Mouse (Mus musculus) intestine, embryonic 16.5 days (tissue): ENCODE results near the gene Gria1. TPM values are rescaled to one million over a fixed set of nuclear protein-coding genes. Genes with fewer than 3 reads are reported as not detected.

Source experiments
- ATAC-seq: fragments of 200-750 bp; cut with Nextera tagmentation; 2 replicates; pipeline ENCODE4 v1.8.0; 2017; ENCODE audit warnings: moderate TSS enrichment, moderate library complexity
- H3K27ac ChIP-seq: fragments of 300-500 bp; sonication (generic); 2 replicates; pipeline ENCODE4 v1.5.1; 2014; ENCODE audit warnings: mild to moderate bottlenecking, low read length
- H3K27me3 ChIP-seq: fragments of 300-500 bp; sonication (generic); replicated peaks from 2 replicates; pipeline ENCODE4 v1.6.1; 2014; ENCODE audit warnings: low read length, control low read depth, mixed read lengths; ENCODE audit not compliant: control insufficient read depth, insufficient read depth
- H3K36me3 ChIP-seq: fragments of 300-500 bp; sonication (generic); 2 replicates; pipeline ENCODE4 v1.6.1; 2014; ENCODE audit warnings: low read length, control low read depth; ENCODE audit not compliant: control insufficient read depth, insufficient read depth
- H3K4me1 ChIP-seq: fragments of 300-500 bp; sonication (generic); 2 replicates; pipeline ENCODE4 v1.6.1; 2014; ENCODE audit warnings: low read length, control low read depth, mixed read lengths; ENCODE audit not compliant: control insufficient read depth, insufficient read depth
- H3K4me2 ChIP-seq: fragments of 300-500 bp; sonication (generic); 2 replicates; pipeline ENCODE4 v1.6.1; 2014; ENCODE audit warnings: low read depth, low read length, control low read depth
- H3K4me3 ChIP-seq: fragments of 300-500 bp; sonication (generic); 2 replicates; pipeline ENCODE4 v1.5.1; 2014; ENCODE audit warnings: mild to moderate bottlenecking, low read length
- H3K9ac ChIP-seq: fragments of 300-500 bp; sonication (generic); 2 replicates; pipeline ENCODE4 v1.6.1; 2014; ENCODE audit warnings: low read depth, low read length
- H3K9me3 ChIP-seq: fragments of 300-500 bp; sonication (generic); 2 replicates; pipeline ENCODE4 v1.6.1; 2016; ENCODE audit warnings: low read length, control low read depth; ENCODE audit not compliant: control insufficient read depth
- WGBS: fragments of 180-500 bp; shearing (Covaris S2); extraction: QIAGEN DNeasy Blood & Tissue Kit; methylation state at CpG from one replicate; pipeline ENCODE4 v1.1.7; 2014; 5-methylcytosine and 5-hydroxymethylcytosine counted together
- polyA plus RNA-seq: library from polyadenylated mRNA; unstranded; fragments of >200 nt; fragmentation: Nextera tagmentation; extraction: Ambion mirVana; gene quantifications from 2 replicates; pipeline ENCODE4 v1.2.1, GENCODE M21; 2015

Gene Gria1
- polyA plus RNA-seq, 1 experiment from 2014 or later, result 0.94 TPM

DNA sequence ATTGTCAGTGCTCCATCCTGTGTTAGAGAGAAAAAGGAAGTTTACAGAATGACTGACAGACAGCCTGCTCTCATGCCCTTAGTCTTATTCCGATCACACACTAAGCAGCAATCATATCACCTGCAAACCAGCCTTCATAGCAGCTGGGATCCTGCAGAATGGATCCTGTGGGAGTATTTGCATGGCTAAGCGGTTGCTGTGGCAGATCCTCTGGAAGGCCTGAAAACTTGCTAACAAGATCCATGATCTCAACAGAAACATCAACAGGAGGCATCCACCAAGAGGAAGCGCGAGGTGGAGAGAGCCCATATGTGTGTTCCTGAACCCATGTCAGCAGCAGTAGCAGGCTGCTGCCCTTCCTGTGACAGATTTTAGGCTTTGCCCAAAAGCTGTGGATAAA, 173.0 kb downstream of the Gria1 start:
- H3K4me2 ChIP-seq, result no peak overlapping the region
- no peak overlapping the region for H3K27ac ChIP-seq
- WGBS, result 86% methylated on average over 4 of the region's 4 CpGs
- H3K4me3 ChIP-seq, result no peak overlapping the region
- ATAC-seq, result no peak
- no peaks in the 10 kb centered on the region for H3K4me1 ChIP-seq
- H3K27me3 ChIP-seq, result no peaks in the 10 kb centered on the region
- no peaks in the 10 kb centered on the region for H3K36me3 ChIP-seq
- no peak overlapping the region for H3K9ac ChIP-seq
- H3K9me3 ChIP-seq, result no peaks in the 10 kb centered on the region

DNA sequence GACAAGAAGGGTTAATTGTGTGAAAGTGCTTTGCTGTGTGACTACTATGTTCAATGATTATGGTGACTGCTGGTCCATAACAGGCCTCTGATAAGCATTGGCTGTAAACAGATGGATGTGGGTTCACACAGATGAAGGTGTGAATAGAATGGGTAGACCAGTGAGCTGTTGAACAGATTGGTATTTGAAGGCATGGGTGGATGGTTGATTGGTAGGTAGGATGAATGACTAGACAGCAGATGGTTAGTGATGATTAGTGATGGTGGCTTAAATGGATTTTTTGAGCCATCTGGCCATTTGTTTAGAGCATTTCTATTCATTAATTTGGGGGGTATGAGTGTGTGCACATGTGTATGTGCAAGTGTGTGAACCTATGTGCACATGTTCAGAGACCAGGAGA, 173.9 kb downstream of the Gria1 start:
- no peak overlapping the region for H3K4me3 ChIP-seq
- no peak overlapping the region for H3K4me2 ChIP-seq

DNA sequence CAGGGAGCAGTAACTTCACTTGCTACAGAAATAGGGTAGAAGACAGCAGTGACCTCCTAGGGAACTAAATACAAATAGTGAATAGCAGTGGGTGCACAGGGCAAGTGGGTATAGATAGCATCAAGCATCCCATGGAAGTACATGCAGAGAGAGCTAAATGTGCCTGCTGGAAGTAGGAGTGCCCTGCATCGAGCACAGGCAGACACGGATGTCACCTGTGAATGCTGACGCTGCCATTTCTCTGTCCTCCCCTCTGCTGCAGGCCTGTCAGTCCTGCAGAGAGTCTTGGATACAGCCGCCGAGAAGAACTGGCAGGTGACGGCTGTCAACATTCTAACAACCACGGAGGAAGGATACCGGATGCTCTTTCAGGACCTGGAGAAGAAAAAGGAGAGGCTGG, 178.2 kb downstream of the Gria1 start:
- no peak overlapping the region for H3K4me3 ChIP-seq
- H3K9me3 ChIP-seq, result no peaks in the 10 kb centered on the region
- ATAC-seq, result no peak
- no peaks in the 10 kb centered on the region for H3K36me3 ChIP-seq
- H3K9ac ChIP-seq, result no peak overlapping the region
- H3K27me3 ChIP-seq, result no peaks in the 10 kb centered on the region
- no peaks in the 10 kb centered on the region for H3K4me1 ChIP-seq
- WGBS, result 87% methylated on average over 8 of the region's 8 CpGs
- H3K4me2 ChIP-seq, result no peak overlapping the region
- H3K27ac ChIP-seq, result no peak overlapping the region

More for the DNA sequence above, 173.9 kb downstream of the Gria1 start:
- H3K36me3 ChIP-seq, result no peaks in the 10 kb centered on the region
- no peaks in the 10 kb centered on the region for H3K9me3 ChIP-seq
- ATAC-seq, result no peak
- H3K4me1 ChIP-seq, result no peaks in the 10 kb centered on the region
- no peak overlapping the region for H3K9ac ChIP-seq
- H3K27me3 ChIP-seq, result no peaks in the 10 kb centered on the region
- H3K27ac ChIP-seq, result no peak overlapping the region

DNA sequence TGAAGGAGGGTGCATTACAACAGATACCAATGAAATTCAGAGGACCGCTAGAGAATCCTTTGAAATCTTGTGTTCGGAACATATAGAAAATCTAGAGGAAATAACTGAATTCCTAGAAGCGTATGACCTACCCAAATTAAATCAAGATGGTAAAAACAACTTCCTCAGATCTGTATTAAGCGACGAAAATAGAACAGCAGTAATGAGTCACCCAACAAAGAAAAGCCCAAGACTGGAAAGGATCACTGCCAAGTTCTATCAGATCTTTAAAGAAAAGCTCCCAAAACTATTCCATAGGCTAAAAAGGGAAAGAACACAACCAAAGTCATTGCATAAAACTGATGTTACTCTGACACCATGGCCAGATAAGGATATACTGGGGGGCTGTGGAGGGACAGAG, 183.6 kb downstream of the Gria1 start:
- H3K4me2 ChIP-seq, result no peak overlapping the region
- no peaks in the 10 kb centered on the region for H3K4me1 ChIP-seq
- H3K9ac ChIP-seq, result no peak overlapping the region
- no peaks in the 10 kb centered on the region for H3K27me3 ChIP-seq
- WGBS, result 86% methylated on average over 5 of the region's 5 CpGs
- H3K4me3 ChIP-seq, result no peak overlapping the region
- no peak overlapping the region for H3K27ac ChIP-seq
- ATAC-seq, result no peak
- H3K9me3 ChIP-seq, result no peaks in the 10 kb centered on the region
- no peaks in the 10 kb centered on the region for H3K36me3 ChIP-seq

DNA sequence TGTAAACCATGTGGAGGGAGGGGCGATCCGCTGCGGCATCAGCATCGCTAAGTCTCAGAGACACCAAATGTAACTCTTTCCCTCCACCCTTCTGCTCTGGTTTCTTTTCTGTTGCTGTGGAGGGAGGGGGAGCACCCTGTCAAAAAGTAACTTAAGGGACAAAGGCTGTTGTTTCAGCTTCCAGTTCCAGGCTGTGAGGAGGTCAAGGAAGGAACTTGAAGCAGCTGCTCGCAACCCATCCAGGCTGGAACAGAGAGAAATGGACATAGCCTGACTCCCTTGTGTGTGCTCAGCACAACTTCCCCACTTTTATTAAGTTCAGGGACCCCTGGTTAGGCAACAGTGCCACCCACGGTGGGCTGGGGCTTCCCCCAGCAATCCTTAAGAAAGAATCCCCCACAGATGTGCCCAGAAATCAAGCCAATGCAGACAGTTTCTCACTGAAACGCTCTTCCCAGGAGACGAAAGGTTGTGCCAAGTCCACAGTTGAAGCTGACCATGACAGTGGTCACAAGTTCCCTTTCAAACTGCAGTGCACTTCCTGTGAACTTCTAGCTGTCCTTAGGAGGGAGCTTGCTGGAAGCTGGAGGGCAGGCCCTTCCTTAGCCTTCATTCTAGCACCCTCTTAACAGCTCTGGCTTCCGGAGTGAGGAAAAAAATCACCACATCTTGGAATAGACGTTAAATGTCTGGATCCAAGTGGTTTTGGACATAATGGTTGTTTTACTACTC, 190.2 kb downstream of the Gria1 start:
- Histone ChIP-seq H3K4me3 (no peak overlapping the region), H3K27me3 (no peaks in the 10 kb centered on the region), H3K9me3 (no peaks in the 10 kb centered on the region), H3K4me1 (no peaks in the 10 kb centered on the region), H3K27ac (no peak overlapping the region), H3K36me3 (no peaks in the 10 kb centered on the region), H3K4me2 (no peak overlapping the region), H3K9ac (no peak overlapping the region)
- no peak for ATAC-seq
- WGBS, result 49% methylated on average over 10 of the region's 10 CpGs

DNA sequence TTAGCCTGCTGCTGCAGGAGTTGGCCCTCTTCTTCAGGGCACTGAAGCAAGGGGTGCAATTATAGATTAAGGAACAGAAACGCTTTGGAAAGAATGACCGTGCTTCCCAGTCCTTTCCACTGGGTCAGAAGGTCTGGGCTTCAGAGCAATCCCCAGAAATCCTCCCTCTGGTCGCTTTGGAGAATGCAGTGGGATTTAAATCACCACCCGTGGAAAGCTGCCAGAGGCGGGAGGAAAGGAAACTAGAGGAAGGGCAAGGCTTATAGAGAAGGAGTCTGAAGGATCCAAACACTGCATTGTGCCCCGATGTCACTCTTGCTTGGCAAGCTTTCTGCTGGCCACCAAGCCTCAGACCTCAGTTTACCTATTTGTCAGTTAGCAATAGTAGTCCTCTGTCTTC, 193.2 kb downstream of the Gria1 start:
- no peak overlapping the region for H3K4me2 ChIP-seq
- H3K9me3 ChIP-seq, result no peaks in the 10 kb centered on the region
- no peak for ATAC-seq
- no peak overlapping the region for H3K4me3 ChIP-seq
- H3K36me3 ChIP-seq, result no peaks in the 10 kb centered on the region
- WGBS, result 53% methylated on average over 6 of the region's 6 CpGs
- H3K27ac ChIP-seq, result no peak overlapping the region
- no peaks in the 10 kb centered on the region for H3K4me1 ChIP-seq
- no peaks in the 10 kb centered on the region for H3K27me3 ChIP-seq
- H3K9ac ChIP-seq, result no peak overlapping the region

DNA sequence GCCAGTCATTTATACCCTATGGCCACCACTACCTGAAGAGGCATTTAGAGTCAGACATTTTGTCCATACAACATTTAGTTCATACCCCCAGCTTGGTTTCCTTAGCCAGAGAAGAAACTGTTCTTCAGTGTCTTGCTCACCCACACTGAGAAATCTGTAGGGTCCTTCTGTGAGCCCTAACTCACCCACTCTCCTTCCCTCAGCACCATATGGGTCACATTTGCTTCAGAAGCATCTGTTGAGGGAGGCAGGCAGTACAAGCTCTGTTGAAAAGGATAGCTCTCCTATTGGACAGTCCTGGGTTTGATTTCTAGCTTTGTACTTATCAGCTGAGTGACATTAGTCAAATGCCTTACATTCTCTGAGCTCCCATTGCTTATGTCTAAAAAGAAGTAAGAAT, 196.1 kb downstream of the Gria1 start:
- H3K4me2 ChIP-seq, result no peak overlapping the region
- H3K4me3 ChIP-seq, result no peak overlapping the region
- no peaks in the 10 kb centered on the region for H3K4me1 ChIP-seq
- H3K27me3 ChIP-seq, result no peaks in the 10 kb centered on the region
- H3K9me3 ChIP-seq, result no peaks in the 10 kb centered on the region
- no peak for ATAC-seq
- H3K36me3 ChIP-seq, result no peaks in the 10 kb centered on the region
- H3K27ac ChIP-seq, result no peak overlapping the region
- no peak overlapping the region for H3K9ac ChIP-seq

DNA sequence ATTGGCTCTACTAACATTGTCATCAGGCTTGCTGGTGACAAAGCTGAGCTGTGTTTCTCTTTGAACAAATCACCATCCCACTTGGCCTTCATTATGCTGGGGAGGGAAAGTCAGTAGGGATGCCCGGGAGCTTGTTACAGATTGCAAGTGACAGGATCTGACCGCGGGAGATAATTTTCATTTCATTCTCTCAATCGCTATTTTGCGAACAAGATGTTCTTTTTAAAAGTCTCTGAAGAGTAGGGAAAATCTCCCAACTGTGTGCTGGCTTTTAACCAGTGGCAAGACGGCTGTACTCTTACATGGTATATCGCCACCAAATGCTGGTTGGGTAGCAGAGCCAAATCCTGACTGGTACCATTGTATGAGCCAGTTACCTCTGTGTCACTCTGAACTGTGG, 202.9 kb downstream of the Gria1 start:
- Histone ChIP-seq H3K36me3 (no peaks in the 10 kb centered on the region), H3K9ac (no peak overlapping the region), H3K27me3 (no peaks in the 10 kb centered on the region), H3K4me2 (no peak overlapping the region), H3K4me1 (no peaks in the 10 kb centered on the region), H3K27ac (no peak overlapping the region), H3K4me3 (no peak overlapping the region), H3K9me3 (no peaks in the 10 kb centered on the region)
- WGBS, result 94% methylated on average over 7 of the region's 7 CpGs
- no peak for ATAC-seq

DNA sequence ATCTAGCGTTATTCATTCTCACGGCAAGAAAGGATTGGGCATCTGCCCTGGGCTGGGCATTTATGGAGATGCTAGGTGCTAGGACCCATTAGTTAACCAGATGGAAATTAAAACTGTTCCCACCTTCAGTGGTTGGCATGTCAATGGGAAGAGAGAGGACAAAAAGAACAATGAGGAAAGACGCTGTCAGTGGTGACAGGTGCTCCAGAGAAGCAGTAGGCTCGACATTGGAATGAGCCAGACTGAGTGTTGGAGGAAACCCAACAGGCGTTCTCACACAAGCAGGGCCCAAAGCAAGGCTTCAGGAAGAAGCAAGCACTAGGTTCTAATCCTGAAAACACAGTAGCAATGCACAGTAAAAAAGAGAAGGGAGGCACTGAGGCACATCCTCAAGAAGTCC, 203.4 kb downstream of the Gria1 start:
- 84% methylated on average over 5 of the region's 5 CpGs for WGBS

More for the DNA sequence above, 203.4 kb downstream of the Gria1 start:
- H3K9me3 ChIP-seq, result no peaks in the 10 kb centered on the region
- H3K9ac ChIP-seq, result no peak overlapping the region
- no peaks in the 10 kb centered on the region for H3K4me1 ChIP-seq
- ATAC-seq, result no peak
- H3K27me3 ChIP-seq, result no peaks in the 10 kb centered on the region
- no peak overlapping the region for H3K4me3 ChIP-seq
- H3K4me2 ChIP-seq, result no peak overlapping the region
- H3K36me3 ChIP-seq, result no peaks in the 10 kb centered on the region
- H3K27ac ChIP-seq, result no peak overlapping the region
